8 mouse cellular contexts compared by ENCODE assay signal in genomic region chr8:107048061-107048941, GRCm38 (mm10). TPM values are rescaled to one million over a fixed set of nuclear protein-coding genes. Genes with fewer than 3 reads are reported as not detected.
DNase-seq lines count a peak whose midpoint lies in the region; ATAC-seq lines count a peak whose summit lies in the region.

Gene Pdf (minus strand): TSS chr8:107048614.

- H3K27ac ChIP-seq in hindbrain, embryonic 12.5 days: peak within 1 kb of the TSS; percentile 92

- H3K9ac ChIP-seq in hindbrain, embryonic 12.5 days: peak within 1 kb of the TSS; percentile 87

- peak; percentile 79 for ATAC-seq in hindbrain, embryonic 12.5 days (ENCODE audit: low FRiP score)

- peaks cover 20% of the 10 kb centered on the region for H3K4me1 ChIP-seq in hindbrain, embryonic 12.5 days

- WGBS in hindbrain, embryonic 12.5 days: under 1% methylated on average over 87 of the region's 87 CpGs

- H3K4me2 ChIP-seq in hindbrain, embryonic 12.5 days (replicated peaks): peak within 1 kb of the TSS; percentile 92

- H3K27me3 ChIP-seq in hindbrain, embryonic 12.5 days: no peaks in the 10 kb centered on the region

- H3K4me3 ChIP-seq in hindbrain, embryonic 12.5 days: peak within 1 kb of the TSS; percentile 87

- DNase-seq in NIH3T3 (ENCODE audit: low read depth): peak; percentile 89
- peak; percentile 88 to 90 for DNase-seq in cerebellum, postnatal 10 days
- peak; percentile 72 to 75 for DNase-seq in frontal cortex, postnatal 14 days (ENCODE audit: low spot score in 2 of 2)
- peak; percentile 85 to 88 for DNase-seq in layer of hippocampus, postnatal 14 days (ENCODE audit: low spot score in 2 of 2)
- DNase-seq in lung, postnatal 10 days: peak; percentile 85
- DNase-seq in ovary, postnatal 36 days (ENCODE audit: low spot score): peak; percentile 83
- peak; percentile 84 for DNase-seq in thymus, postnatal 14 days

- no peaks in the 10 kb centered on the region for H3K9me3 ChIP-seq in hindbrain, embryonic 12.5 days (replicated peaks)

- H3K36me3 ChIP-seq in hindbrain, embryonic 12.5 days: peaks cover 80% of the 10 kb centered on the region

RNA-seq across cellular contexts. Expression of gene Pdf, which starts in this region (rescaled TPM):
- 41.1 and 45.8 TPM in 2 replicates for polyA plus RNA-seq in hindbrain, embryonic 12.5 days (2016; fragmentation: Nextera tagmentation; extraction: Ambion mirVana)
- total RNA-seq in layer of hippocampus, postnatal 14 days (2021): 10 to 100 TPM; 24.6 to 24.9 TPM

Comparison
In these comparisons a context has a peak if more than half of its experiments do, and no peak if none do; other contexts are left out.
1. Peak in every context shown above with its lines: DNase-seq, ATAC-seq, H3K4me3 ChIP-seq and H3K27ac ChIP-seq.